Mouse (Mus musculus) neural tube, embryonic 14.5 days (tissue): ENCODE data around the gene Adat3. TPM values are rescaled to one million over a fixed set of nuclear protein-coding genes. Genes with fewer than 3 reads are reported as not detected.

Experiments used
- ATAC-seq: fragments of 200-750 bp; cut with Nextera tagmentation; 2 replicates; pipeline ENCODE4 v1.8.0; 2017; ENCODE audit warnings: low read depth, mild to moderate bottlenecking, moderate TSS enrichment, moderate library complexity
- H3K27ac ChIP-seq: fragments of 300-500 bp; sonication (generic); 2 replicates; pipeline ENCODE4 v1.5.1; 2014; ENCODE audit warnings: low read depth, mild to moderate bottlenecking, control low read depth, low read length, moderate library complexity, mixed read lengths
- H3K27me3 ChIP-seq: fragments of 300-500 bp; sonication (generic); 2 replicates; pipeline ENCODE4 v1.6.1; 2014; ENCODE audit warnings: low read length; ENCODE audit not compliant: control insufficient read depth, insufficient read depth
- H3K36me3 ChIP-seq: fragments of 300-500 bp; sonication (generic); 2 replicates; pipeline ENCODE4 v1.6.1; 2014; ENCODE audit warnings: low read length, mixed read lengths; ENCODE audit not compliant: control insufficient read depth, insufficient read depth
- H3K4me1 ChIP-seq: fragments of 300-500 bp; sonication (generic); 2 replicates; pipeline ENCODE4 v1.6.1; 2014; ENCODE audit warnings: low read length; ENCODE audit not compliant: control insufficient read depth, insufficient read depth
- H3K4me2 ChIP-seq: fragments of 300-500 bp; sonication (generic); 2 replicates; pipeline ENCODE4 v1.6.1; 2014; ENCODE audit warnings: mild to moderate bottlenecking, low read depth, low read length, control low read depth
- H3K4me3 ChIP-seq: fragments of 300-500 bp; sonication (generic); 2 replicates; pipeline ENCODE4 v1.5.1; 2014; ENCODE audit warnings: low read depth, low read length, control low read depth, mixed read lengths
- H3K9ac ChIP-seq: fragments of 300-500 bp; sonication (generic); replicated peaks from 2 replicates; pipeline ENCODE4 v1.6.1; 2014; ENCODE audit warnings: low read depth, mild to moderate bottlenecking, control low read depth, low read length, mixed read lengths
- H3K9me3 ChIP-seq: fragments of 300-500 bp; sonication (generic); 2 replicates; pipeline ENCODE4 v1.6.1; 2016; ENCODE audit warnings: low read length; ENCODE audit not compliant: control insufficient read depth
- WGBS: fragments of 180-500 bp; shearing (Covaris S2); extraction: QIAGEN DNeasy Blood & Tissue Kit; methylation state at CpG from one replicate; pipeline ENCODE4 v1.1.7; 2014; 5-methylcytosine and 5-hydroxymethylcytosine counted together
- polyA plus RNA-seq: library from polyadenylated mRNA; unstranded; fragments of >200 nt; fragmentation: Nextera tagmentation; extraction: Ambion mirVana; gene quantifications from 2 replicates; pipeline ENCODE4 v1.2.1, GENCODE M21; 2014

Gene Adat3
- polyA plus RNA-seq, 1 experiment from 2014 or later, result 6.7 TPM

- no peak for ATAC-seq
- 95% methylated on average over 35 of the region's 51 CpGs for WGBS
- Histone ChIP-seq H3K4me1 (peaks cover 11% of the 10 kb centered on the region), H3K9ac (no peak overlapping the region), H3K4me2 (0 out of 2 replicates have a peak overlapping the region, but pooled peaks have one; percentile 8), H3K4me3 (no peak overlapping the region), H3K36me3 (0 out of 2 replicates have a peak, but pooled peaks cover 6% of the 10 kb centered on the region), H3K9me3 (no peaks in the 10 kb centered on the region), H3K27me3 (no peaks in the 10 kb centered on the region), H3K27ac (no peak overlapping the region; the same call in 1 of the 2 replicates)
Measured at GRCm38 (mm10) chr10:80586407-80587304, 16.0 kb upstream of the Adat3 start.

GRCm38 (mm10) chr10:80587305-80587657 is 15.4 kb upstream of the Adat3 start:
- H3K9me3 ChIP-seq, result no peaks in the 10 kb centered on the region
- peaks cover 11% of the 10 kb centered on the region for H3K4me1 ChIP-seq
- 0 out of 2 replicates have a peak, but pooled peaks cover 6% of the 10 kb centered on the region for H3K36me3 ChIP-seq
- no peak overlapping the region; the same call in 1 of the 2 replicates for H3K27ac ChIP-seq
- no peaks in the 10 kb centered on the region for H3K27me3 ChIP-seq
- H3K4me3 ChIP-seq, result no peak overlapping the region
- WGBS, result 30% methylated on average over 4 of the region's 4 CpGs
- no peak overlapping the region for H3K9ac ChIP-seq
- no peak for ATAC-seq
- H3K4me2 ChIP-seq, result no peak overlapping the region

DNA sequence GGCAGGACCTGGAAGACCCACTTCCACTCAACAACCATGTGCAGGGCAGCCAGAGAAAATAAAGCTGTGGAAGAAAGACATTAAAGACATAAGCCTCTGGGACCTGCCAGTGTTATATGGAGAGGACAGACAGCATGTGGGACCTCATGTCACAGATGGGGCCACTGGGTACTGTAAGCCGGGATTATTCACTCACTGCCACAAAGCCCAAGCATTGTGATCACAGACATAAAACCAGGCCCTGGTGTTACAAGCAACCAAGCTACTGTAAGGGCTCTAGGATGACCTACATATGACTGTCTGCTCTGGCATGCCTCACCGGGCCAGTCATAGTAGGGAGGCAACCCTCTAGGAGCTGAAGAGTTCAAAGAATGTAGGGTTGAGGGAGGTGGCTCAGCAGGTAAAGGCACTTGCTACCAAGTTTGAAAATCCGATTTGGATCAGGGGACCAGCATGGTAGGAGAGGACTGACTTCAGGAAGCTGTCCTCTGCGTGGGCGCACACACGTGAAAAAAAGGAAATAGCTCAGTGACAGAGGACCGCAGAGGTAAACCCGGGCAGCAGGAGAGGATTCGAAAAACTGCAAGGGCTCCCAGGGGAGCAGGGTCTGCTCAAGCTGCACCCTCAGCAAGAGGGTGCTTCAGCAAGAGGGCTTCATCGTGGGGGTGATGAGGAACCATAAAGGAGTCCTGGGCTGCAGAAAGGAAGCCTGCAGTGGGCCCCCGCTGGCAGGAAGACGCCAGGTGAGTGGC is 13.4 kb upstream of the Adat3 start:
- H3K9me3 ChIP-seq, result no peaks in the 10 kb centered on the region
- peak overlapping the region; percentile 52; the same call in 1 of the 2 replicates for H3K27ac ChIP-seq
- peak overlapping the region; percentile 86 for H3K9ac ChIP-seq
- 21% methylated on average over 12 of the region's 12 CpGs for WGBS
- peak overlapping the region; percentile 79 for H3K4me3 ChIP-seq
- ATAC-seq, result no peak
- H3K36me3 ChIP-seq, result 0 out of 2 replicates have a peak, but pooled peaks cover 6% of the 10 kb centered on the region
- H3K27me3 ChIP-seq, result no peaks in the 10 kb centered on the region
- H3K4me2 ChIP-seq, result peak overlapping the region; percentile 64
- H3K4me1 ChIP-seq, result peaks cover 11% of the 10 kb centered on the region

GRCm38 (mm10) chr10:80589879-80590854 is 12.5 kb upstream of the Adat3 start, which contains the start of gene Abhd17a:
Gene Abhd17a (minus strand): TSS chr10:80590341.
- Histone ChIP-seq H3K36me3 (0 out of 2 replicates have a peak, but pooled peaks cover 3% of the 10 kb centered on the region), H3K4me1 (peaks cover 11% of the 10 kb centered on the region), H3K4me3 (peak within 1 kb of the TSS; percentile 79), H3K9me3 (no peaks in the 10 kb centered on the region), H3K9ac (peak within 1 kb of the TSS; percentile 86), H3K27me3 (no peaks in the 10 kb centered on the region), H3K27ac (peak within 1 kb of the TSS; percentile 52; the same call in 1 of the 2 replicates), H3K4me2 (peak within 1 kb of the TSS; percentile 64)
- WGBS, result 1% methylated on average over 55 of the region's 73 CpGs
- ATAC-seq, result peak; percentile 96

- WGBS, result 46% methylated on average over 4 of the region's 4 CpGs
- no peaks in the 10 kb centered on the region for H3K27me3 ChIP-seq
- no peak overlapping the region for H3K9ac ChIP-seq
- no peak overlapping the region for H3K27ac ChIP-seq
- H3K4me3 ChIP-seq, result no peak overlapping the region
- no peak overlapping the region for H3K4me2 ChIP-seq
- no peak for ATAC-seq
- no peaks in the 10 kb centered on the region for H3K4me1 ChIP-seq
- H3K36me3 ChIP-seq, result no peaks in the 10 kb centered on the region
- no peaks in the 10 kb centered on the region for H3K9me3 ChIP-seq
Measured at GRCm38 (mm10) chr10:80596318-80596717, 6.4 kb upstream of the Adat3 start.

DNA sequence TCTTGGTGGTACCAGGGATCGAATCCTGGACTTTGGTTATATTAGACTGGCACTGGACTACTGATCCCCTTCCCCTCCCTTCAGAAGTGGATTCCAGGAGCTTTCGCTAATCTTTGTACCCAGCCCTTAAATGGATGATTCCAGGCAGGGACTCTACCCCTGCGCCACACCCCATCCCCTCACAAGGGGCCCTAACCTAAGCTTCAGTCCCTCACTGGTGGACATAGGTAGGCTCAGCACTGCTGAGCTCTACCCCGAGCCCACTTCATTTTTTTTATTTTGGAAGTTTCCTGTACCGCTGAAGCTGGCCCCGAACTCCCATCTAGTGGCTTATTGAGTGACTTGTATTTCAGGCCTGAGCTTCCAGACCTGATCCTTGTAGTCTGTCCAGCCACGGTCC is 684 bp downstream of the Adat3 start:
- H3K9ac ChIP-seq, result peak overlapping the region; percentile 43
- H3K4me2 ChIP-seq, result peak overlapping the region; percentile 83
- no peaks in the 10 kb centered on the region for H3K27me3 ChIP-seq
- H3K4me3 ChIP-seq, result peak overlapping the region; percentile 52
- H3K27ac ChIP-seq, result peak overlapping the region; percentile 78
- ATAC-seq, result peak; percentile 15
- 27% methylated on average over 7 of the region's 7 CpGs for WGBS
- peaks cover 10% of the 10 kb centered on the region for H3K4me1 ChIP-seq
- peaks cover 9% of the 10 kb centered on the region for H3K36me3 ChIP-seq
- no peaks in the 10 kb centered on the region for H3K9me3 ChIP-seq

DNA sequence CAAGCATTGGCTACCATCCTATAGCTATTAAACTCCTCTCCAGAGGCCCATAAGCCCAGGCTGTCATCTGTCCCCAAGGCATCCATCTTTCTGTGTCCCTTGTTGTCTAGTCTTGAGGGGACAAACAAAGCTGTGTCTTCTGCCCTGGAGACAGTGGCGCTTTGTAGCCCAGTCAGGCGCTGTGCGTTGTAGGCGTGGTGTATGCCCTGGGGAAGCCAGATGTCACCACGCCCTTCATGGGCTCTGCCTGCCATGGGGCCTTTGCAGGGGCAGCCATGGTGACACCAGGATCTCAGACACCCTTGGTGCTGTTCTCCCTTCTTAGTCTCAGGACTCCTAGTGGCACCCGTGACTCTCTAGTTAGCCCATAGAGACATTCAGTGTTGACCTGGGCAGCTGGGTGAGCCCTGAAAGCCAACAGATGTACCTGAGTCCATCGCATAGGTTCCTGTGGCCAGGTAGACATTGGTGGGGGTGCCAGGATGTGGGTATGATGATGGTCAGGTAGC is 1.4 kb downstream of the Adat3 start:
- Histone ChIP-seq H3K36me3 (peaks cover 16% of the 10 kb centered on the region), H3K4me1 (peaks cover 10% of the 10 kb centered on the region), H3K4me3 (peak overlapping the region; percentile 52), H3K27ac (no peak overlapping the region), H3K4me2 (peak overlapping the region; percentile 83; the same call in 1 of the 2 replicates), H3K9me3 (no peaks in the 10 kb centered on the region), H3K9ac (peak overlapping the region; percentile 43), H3K27me3 (no peaks in the 10 kb centered on the region)
- WGBS, result 83% methylated on average over 7 of the region's 7 CpGs
- no peak for ATAC-seq

DNA sequence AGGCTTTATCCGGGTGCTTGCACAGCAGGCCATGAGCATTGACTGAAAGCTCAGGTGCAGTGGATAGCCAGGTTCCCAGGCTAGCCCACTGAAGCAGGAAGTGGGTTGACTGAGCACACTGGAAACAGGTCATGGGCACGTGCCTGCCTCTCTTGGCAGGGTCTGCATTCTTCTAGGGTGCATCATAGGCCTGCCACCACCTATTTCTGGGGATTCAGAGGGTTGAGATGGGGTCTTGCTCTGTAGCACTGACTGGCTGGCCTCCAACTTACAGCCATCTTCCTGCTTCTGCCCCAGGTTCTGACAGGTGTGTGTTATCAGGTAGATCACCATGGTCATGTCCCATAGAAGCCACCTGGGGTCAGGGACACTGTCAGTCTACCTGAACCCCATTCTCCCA is 2.3 kb downstream of the Adat3 start:
- no peak for ATAC-seq
- WGBS, result 93% methylated on average over 2 of the region's 2 CpGs

More for the DNA sequence above, 2.3 kb downstream of the Adat3 start:
- no peaks in the 10 kb centered on the region for H3K9me3 ChIP-seq
- H3K36me3 ChIP-seq, result peaks cover 22% of the 10 kb centered on the region
- peaks cover 10% of the 10 kb centered on the region for H3K4me1 ChIP-seq
- no peak overlapping the region for H3K4me3 ChIP-seq
- H3K27ac ChIP-seq, result no peak overlapping the region
- H3K9ac ChIP-seq, result no peak overlapping the region
- no peak overlapping the region for H3K4me2 ChIP-seq
- no peaks in the 10 kb centered on the region for H3K27me3 ChIP-seq
